Mouse (Mus musculus) myocyte (in vitro differentiated cells): ENCODE results near the gene Cplx2. TPM values are rescaled to one million over a fixed set of nuclear protein-coding genes. Genes with fewer than 3 reads are reported as not detected.

ENCODE experiments used
- H3K27me3 ChIP-seq: one replicate; pipeline ENCODE4 v1.6.1; 2011; ENCODE audit not compliant: control insufficient read depth, insufficient read depth, insufficient read length
- H3K36me3 ChIP-seq: one replicate; pipeline ENCODE4 v1.6.1; 2011; ENCODE audit not compliant: control insufficient read depth, insufficient read depth
- H3K4me2 ChIP-seq: one replicate; pipeline ENCODE4 v1.6.1; 2011; ENCODE audit warnings: low read depth, control low read depth
- H3K4me3 ChIP-seq: one replicate; pipeline ENCODE4 v1.5.1; 2011; ENCODE audit warnings: mild to moderate bottlenecking, control low read depth, moderate library complexity
- H3K79me2 ChIP-seq: one replicate; pipeline ENCODE4 v1.6.1; 2011; ENCODE audit not compliant: control insufficient read depth, insufficient read depth
- H3ac ChIP-seq: one replicate; pipeline ENCODE4 v1.6.1; 2011; ENCODE audit not compliant: control insufficient read depth, insufficient read length
- CEBPB ChIP-seq: IDR thresholded peaks from 2 replicates; pipeline ENCODE4 v1.6.1; 2011; ENCODE audit warnings: mild to moderate bottlenecking, moderate library complexity; ENCODE audit not compliant: poor library complexity, insufficient read depth, severe bottlenecking
- E2F4 ChIP-seq: IDR thresholded peaks from one replicate; pipeline ENCODE4 v1.6.1; 2011; ENCODE audit warnings: mild to moderate bottlenecking, control low read depth, moderate library complexity; ENCODE audit not compliant: insufficient read depth
- MAX ChIP-seq: IDR thresholded peaks from one replicate; pipeline ENCODE4 v1.6.1; 2011; ENCODE audit warnings: low read depth, mild to moderate bottlenecking, control low read depth
- MYOD1 ChIP-seq, 3 experiments: IDR thresholded peaks; one replicate each; pipeline ENCODE4 v1.6.1; 2011; ENCODE audit warnings: control low read depth in 2 of 3, low read depth in 2 of 3, mild to moderate bottlenecking in 2 of 3, moderate library complexity in 1 of 3; ENCODE audit not compliant: insufficient read length in 2 of 3, control insufficient read depth in 1 of 3
- MYOG ChIP-seq, 3 experiments: IDR thresholded peaks; one replicate each; pipeline ENCODE4 v1.6.1; 2011; ENCODE audit warnings: control low read depth in 2 of 3, low read depth in 2 of 3, mild to moderate bottlenecking in 2 of 3; ENCODE audit not compliant: insufficient read length in 2 of 3, control insufficient read depth in 1 of 3, insufficient read depth in 1 of 3
- POLR2A ChIP-seq: IDR thresholded peaks from one replicate; pipeline ENCODE4 v1.6.1; 2011; ENCODE audit warnings: low read depth, mild to moderate bottlenecking, control low read depth, moderate library complexity; ENCODE audit not compliant: insufficient read length
- POLR2AphosphoS2 ChIP-seq: IDR thresholded peaks from one replicate; pipeline ENCODE4 v1.6.1; 2011; ENCODE audit warnings: low read depth, control low read depth; ENCODE audit not compliant: insufficient read length
- REST ChIP-seq: IDR thresholded peaks from one replicate; pipeline ENCODE4 v1.6.1; 2011; ENCODE audit warnings: mild to moderate bottlenecking, control low read depth, moderate library complexity; ENCODE audit not compliant: insufficient read depth, insufficient read length
- SRF ChIP-seq: IDR thresholded peaks from one replicate; pipeline ENCODE4 v1.6.1; 2011; ENCODE audit warnings: low read depth; ENCODE audit not compliant: control insufficient read depth, insufficient read length
- TCF12 ChIP-seq: IDR thresholded peaks from one replicate; pipeline ENCODE4 v1.6.1; 2011; ENCODE audit warnings: mild to moderate bottlenecking, control low read depth; ENCODE audit not compliant: poor library complexity, insufficient read depth, severe bottlenecking
- TCF3 ChIP-seq: IDR thresholded peaks from one replicate; pipeline ENCODE4 v1.6.1; 2011; ENCODE audit warnings: low read depth, control low read depth; ENCODE audit not compliant: insufficient read length
- USF1 ChIP-seq: IDR thresholded peaks from one replicate; pipeline ENCODE4 v1.6.1; 2011; ENCODE audit warnings: low read depth, mild to moderate bottlenecking, control low read depth, moderate library complexity
- polyA plus RNA-seq: library from polyadenylated mRNA; unstranded; fragments of >200 nt; fragmentation: generic; extraction: Trizol; gene quantifications from one replicate; pipeline ENCODE4 v1.2.1, GENCODE M21; 2012; ENCODE audit warnings: missing spikeins

The Cplx2 gene
- polyA plus RNA-seq, 1 experiment, result 5.2 TPM

DNA sequence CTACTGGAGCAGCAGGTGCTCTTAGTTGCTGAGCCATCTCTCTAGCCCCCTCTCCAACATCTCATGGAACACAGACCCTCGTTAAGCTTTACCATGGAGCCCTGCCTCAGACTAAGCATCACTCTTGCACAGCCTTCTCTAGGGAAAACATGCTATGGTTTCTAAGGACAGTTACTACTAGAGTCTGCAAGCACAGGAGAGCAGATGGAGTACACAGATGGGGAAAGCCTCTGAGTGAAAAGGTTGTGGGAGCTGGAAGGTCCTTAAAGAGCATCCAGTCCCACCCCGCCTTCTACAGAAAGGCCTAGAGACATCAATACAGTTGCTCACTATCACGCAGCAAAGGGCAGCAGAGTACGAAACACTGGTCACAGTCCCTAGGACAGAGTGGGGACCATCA is 20.2 kb downstream of the Cplx2 start:
- TF ChIP-seq TCF3, result no peak
- no peak for TF ChIP-seq SRF
- no peak for TF ChIP-seq MYOG (IDR thresholded peaks at IDR 0.05; ENCODE audit: control insufficient read depth in 1 of 3, insufficient read depth in 1 of 3, insufficient read length in 2 of 3, low read depth in 2 of 3)
- TF ChIP-seq POLR2AphosphoS2, result no peak
- TF ChIP-seq MAX, result no peak
- no peak for TF ChIP-seq POLR2A
- no peak for TF ChIP-seq REST
- no peaks in the 10 kb centered on the region for H3K79me2 ChIP-seq
- no peak overlapping the region for H3ac ChIP-seq
- no peaks in the 10 kb centered on the region for H3K36me3 ChIP-seq
- no peak overlapping the region for H3K4me2 ChIP-seq
- H3K27me3 ChIP-seq, result peaks cover 35% of the 10 kb centered on the region
- no peak overlapping the region for H3K4me3 ChIP-seq

DNA sequence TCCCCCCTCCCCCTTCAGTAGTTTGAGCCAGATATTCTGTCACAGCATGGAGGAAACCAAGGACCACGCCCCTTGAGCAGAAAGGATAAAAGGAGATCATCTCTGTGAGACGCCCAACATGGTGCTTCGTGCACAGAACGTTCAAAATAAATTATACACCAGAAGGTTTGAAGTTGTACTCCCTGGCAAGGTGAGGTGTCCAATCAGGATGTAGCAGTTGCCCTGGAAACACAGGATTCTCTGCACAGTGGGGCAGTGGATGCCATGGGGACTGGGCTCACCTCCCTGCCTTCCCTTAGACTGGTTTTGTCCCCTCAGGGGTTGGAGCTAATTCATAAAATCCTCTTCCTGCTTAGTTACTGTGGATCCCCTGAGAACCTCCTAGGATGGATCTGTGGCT is 25.9 kb downstream of the Cplx2 start:
- Histone ChIP-seq H3ac (no peak overlapping the region), H3K79me2 (no peaks in the 10 kb centered on the region), H3K27me3 (peaks cover 9% of the 10 kb centered on the region), H3K36me3 (no peaks in the 10 kb centered on the region), H3K4me2 (no peak overlapping the region), H3K4me3 (no peak overlapping the region)
- TF ChIP-seq SRF (no peak), MAX (no peak), MYOD1 (IDR thresholded peaks at IDR 0.05; ENCODE audit: control insufficient read depth in 1 of 3, insufficient read length in 2 of 3, low read depth in 2 of 3) (no peak), POLR2AphosphoS2 (no peak), REST (no peak), POLR2A (no peak), E2F4 (no peak), TCF3 (no peak), MYOG (IDR thresholded peaks at IDR 0.05; ENCODE audit: control insufficient read depth in 1 of 3, insufficient read depth in 1 of 3, insufficient read length in 2 of 3, low read depth in 2 of 3) (no peak)

DNA sequence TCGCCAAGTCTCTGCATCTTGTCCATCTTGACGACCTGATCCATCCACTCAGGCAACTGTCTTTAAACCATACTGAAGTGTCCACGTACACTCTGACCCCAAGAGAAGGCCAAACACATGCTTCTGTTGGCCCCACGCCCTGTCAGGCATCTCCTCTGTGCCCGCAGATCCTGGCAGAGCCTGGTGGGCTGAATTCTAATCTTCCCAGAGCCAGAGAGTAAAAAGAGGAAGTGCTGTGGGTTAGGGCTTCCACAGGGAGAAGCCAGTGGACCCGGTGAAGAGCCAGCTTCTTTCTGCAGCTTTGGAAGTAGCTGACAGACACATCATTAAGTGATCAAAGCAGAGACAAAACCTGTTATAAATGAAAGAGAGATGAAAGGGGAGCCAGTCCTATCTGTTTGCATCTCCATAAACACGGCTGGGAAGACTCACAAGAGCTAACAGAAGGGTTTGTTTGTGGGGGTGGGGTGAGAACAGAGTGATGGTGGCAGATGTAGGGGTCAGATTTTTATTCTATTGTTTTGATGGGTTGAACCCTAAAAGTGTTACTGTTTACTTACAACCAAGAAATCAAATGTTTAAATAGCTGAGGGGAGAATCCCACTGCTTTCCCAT is 29.5 kb downstream of the Cplx2 start:
- no peak for TF ChIP-seq POLR2AphosphoS2
- TF ChIP-seq MYOG (IDR thresholded peaks at IDR 0.05; ENCODE audit: control insufficient read depth in 1 of 3, insufficient read depth in 1 of 3, insufficient read length in 2 of 3, low read depth in 2 of 3), result no peak
- TF ChIP-seq CEBPB, result no peak
- TF ChIP-seq USF1, result no peak
- TF ChIP-seq TCF3, result no peak
- TF ChIP-seq MAX, result no peak
- no peak for TF ChIP-seq REST
- TF ChIP-seq POLR2A, result no peak
- no peak for TF ChIP-seq E2F4
- TF ChIP-seq MYOD1 (IDR thresholded peaks at IDR 0.05; ENCODE audit: control insufficient read depth in 1 of 3, insufficient read length in 2 of 3, low read depth in 2 of 3), result no peak
- no peak for TF ChIP-seq SRF
- TF ChIP-seq TCF12, result no peak
- Histone ChIP-seq H3K4me3 (no peak overlapping the region), H3ac (no peak overlapping the region), H3K27me3 (peaks cover 8% of the 10 kb centered on the region), H3K79me2 (no peaks in the 10 kb centered on the region), H3K36me3 (no peaks in the 10 kb centered on the region), H3K4me2 (no peak overlapping the region)

DNA sequence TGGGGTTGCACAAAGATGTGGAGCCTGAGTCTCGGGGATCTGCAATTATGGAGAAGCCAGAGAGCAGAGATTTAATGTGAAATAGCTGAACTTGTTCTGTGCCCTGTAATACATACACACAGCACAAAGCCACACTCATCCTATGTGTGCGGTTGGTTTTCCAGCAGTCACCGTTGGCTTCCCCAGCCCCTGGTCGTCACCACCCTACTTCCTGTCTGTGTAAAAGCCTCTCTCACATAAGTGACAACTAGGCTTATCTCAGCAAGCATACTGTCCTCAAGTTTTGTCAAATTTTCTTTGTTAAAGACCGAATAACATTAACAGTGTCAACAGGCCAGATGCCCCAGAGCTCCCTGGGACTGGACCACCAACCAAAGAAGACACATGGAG is 30.0 kb downstream of the Cplx2 start:
- Histone ChIP-seq H3K4me3 (no peak overlapping the region), H3K36me3 (no peaks in the 10 kb centered on the region), H3K4me2 (no peak overlapping the region), H3K79me2 (no peaks in the 10 kb centered on the region), H3K27me3 (peaks cover 8% of the 10 kb centered on the region), H3ac (no peak overlapping the region)
- TF ChIP-seq CEBPB (no peak), TCF12 (no peak), USF1 (no peak), TCF3 (no peak)

DNA sequence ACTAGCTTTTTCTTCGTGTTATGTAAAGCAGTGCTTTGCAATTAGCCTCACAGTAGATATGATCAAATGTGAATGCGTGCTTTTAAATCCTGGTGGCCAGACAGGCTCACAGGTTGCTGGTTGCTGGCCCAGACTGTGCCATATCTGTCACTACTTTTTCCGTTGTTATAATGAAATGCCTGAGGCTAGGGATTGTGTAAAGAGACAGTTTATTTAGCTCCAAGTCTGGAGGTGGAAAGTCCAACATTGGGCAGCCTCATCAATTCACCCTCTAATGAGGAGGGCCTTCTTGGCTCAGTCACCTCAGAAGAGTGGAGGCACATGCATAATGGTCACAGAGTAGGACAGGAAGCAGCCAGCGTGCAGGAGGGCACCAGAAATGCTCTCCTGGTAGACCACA is 31.2 kb downstream of the Cplx2 start:
- H3K36me3 ChIP-seq, result no peaks in the 10 kb centered on the region
- H3K4me3 ChIP-seq, result no peak overlapping the region
- no peak overlapping the region for H3ac ChIP-seq
- no peaks in the 10 kb centered on the region for H3K79me2 ChIP-seq
- TF ChIP-seq TCF12 (no peak), USF1 (no peak), E2F4 (no peak)
- no peak overlapping the region for H3K4me2 ChIP-seq
- H3K27me3 ChIP-seq, result peaks cover under 1% of the 10 kb centered on the region
